Mouse (Mus musculus) CH12.LX (cell line): ENCODE measurements around the gene 2200002D01Rik.

Source experiments
- CTCF ChIP-seq, 2 experiments: IDR thresholded peaks in 1 of 2; conservative IDR thresholded peaks in 1 of 2; 2 replicates each; pipeline ENCODE4 v1.5.1; 2011 to 2012; ENCODE audit warnings: low read depth in 2 of 2, low read length in 2 of 2, improper control_type of control experiment in 1 of 2, inconsistent platforms in 1 of 2, mild to moderate bottlenecking in 1 of 2, moderate library complexity in 1 of 2
- KAT2A ChIP-seq: IDR thresholded peaks from 2 replicates; pipeline ENCODE4 v1.6.1; 2012; ENCODE audit warnings: low read length, improper control_type of control experiment, inconsistent platforms; ENCODE audit not compliant: insufficient replicate concordance
- MYC ChIP-seq: IDR thresholded peaks from 2 replicates; pipeline ENCODE4 v1.6.1; 2011; ENCODE audit warnings: low read depth, mild to moderate bottlenecking, improper control_type of control experiment, low read length
- POLR2A ChIP-seq: IDR thresholded peaks from 2 replicates; pipeline ENCODE4 v1.6.1; 2011; ENCODE audit warnings: low read depth, mild to moderate bottlenecking, improper control_type of control experiment, low read length

DNA sequence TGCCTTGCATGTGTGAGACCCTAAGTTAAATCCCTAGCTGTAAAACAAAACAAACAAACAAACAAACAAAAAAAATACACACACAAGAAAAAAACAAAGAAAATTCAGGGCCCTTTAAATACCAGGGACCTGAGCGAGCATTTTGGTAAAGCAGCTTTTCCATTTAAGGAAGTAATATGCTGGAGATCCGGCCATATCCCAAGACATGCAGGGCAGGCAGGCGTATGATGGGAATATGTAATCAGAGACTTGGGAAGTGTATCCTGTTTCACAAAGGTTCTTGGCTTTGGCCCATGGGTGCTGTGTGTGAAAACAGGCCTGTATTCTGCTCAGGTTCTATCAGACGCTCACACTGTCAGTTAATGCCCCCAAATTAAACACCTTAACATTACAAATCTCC lies 29.2 kb upstream of the 2200002D01Rik start:
- TF ChIP-seq CTCF (conservative IDR thresholded peaks at IDR 0.05 in 1 of 2, IDR thresholded peaks at IDR 0.05 in 1 of 2; ENCODE audit: low read depth in 2 of 2, low read length in 2 of 2), result no peak
- TF ChIP-seq KAT2A, result no peak
- no peak for TF ChIP-seq POLR2A
- no peak for TF ChIP-seq MYC
